Mouse (Mus musculus): ENCODE measurements around the gene Fbxw21. TPM values are rescaled to one million over a fixed set of nuclear protein-coding genes. Genes with fewer than 3 reads are reported as not detected.

Gene Fbxw21
- total RNA-seq, 2 experiments from 2014 or later: not detected

- intact Hi-C loops (cut with DNase I): no loop called here
- DNase-seq: peak; percentile 59 to 74
Measured at GRCm38 (mm10) chr9:109093786-109094552, 67.9 kb downstream of the Fbxw21 start.

- no peak for DNase-seq
- intact Hi-C loops (cut with DNase I): no loop called here
Measured at GRCm38 (mm10) chr9:109092799-109093198, 69.0 kb downstream of the Fbxw21 start.

GRCm38 (mm10) chr9:109091802-109092201 lies 70.0 kb downstream of the Fbxw21 start:
- intact Hi-C loops (cut with DNase I): no loop called here

GRCm38 (mm10) chr9:109090446-109090845 lies 71.4 kb downstream of the Fbxw21 start:
- intact Hi-C loops (cut with DNase I): no loop called here

More at GRCm38 (mm10) chr9:109091802-109092201, 70.0 kb downstream of the Fbxw21 start:
- DNase-seq: no peak

More at GRCm38 (mm10) chr9:109090446-109090845, 71.4 kb downstream of the Fbxw21 start:
- no peak for DNase-seq

Other genes starting within 250 kb of the Fbxw21 start
- gene Tmem89, start 247.4 kb downstream of the Fbxw21 start, total RNA-seq (2021): not detected
- 1,000 to 10,000 TPM; 1,923 to 1,927 TPM for gene Uqcrc1, start 225.4 kb downstream of the Fbxw21 start, total RNA-seq (2021)
- 1 to 10 TPM; 1.3 TPM for gene Col7a1, start 208.5 kb downstream of the Fbxw21 start, total RNA-seq (2021)
- not detected for gene Ucn2, start 176.0 kb downstream of the Fbxw21 start, total RNA-seq (2021)
- gene Pfkfb4, start 170.3 kb downstream of the Fbxw21 start, total RNA-seq (2021): 1 to 10 TPM; 2.4 TPM
- 10 to 100 TPM; 51.6 to 53.2 TPM for gene Shisa5, start 123.5 kb downstream of the Fbxw21 start, total RNA-seq (2021)
- gene Trex1, start 102.3 kb downstream of the Fbxw21 start, total RNA-seq (2021): 10 to 100 TPM in 1 of 2 experiments, 1 to 10 TPM in 1; 9.8 to 12.2 TPM
- 10 to 100 TPM in 1 of 2 experiments, 1 to 10 TPM in 1; 9.2 to 10.4 TPM for gene Atrip, start 87.9 kb downstream of the Fbxw21 start, total RNA-seq (2021)
- gene Ccdc51, start 79.5 kb downstream of the Fbxw21 start, total RNA-seq (2021): 10 to 100 TPM; 10.3 to 12.4 TPM
- 100 to 1,000 TPM; 272 to 274 TPM for gene Tma7, start 79.5 kb downstream of the Fbxw21 start, total RNA-seq (2021)
- gene Plxnb1, start 66.7 kb downstream of the Fbxw21 start, total RNA-seq (2021): 10 to 100 TPM; 23.8 to 28.3 TPM
- gene Fbxw13, start 33.9 kb upstream of the Fbxw21 start, total RNA-seq (2021): not detected
- gene Fbxw20, start 72.7 kb upstream of the Fbxw21 start, total RNA-seq (2021): not detected
- gene Fbxw14, start 125.6 kb upstream of the Fbxw21 start, total RNA-seq (2021): not detected
- gene Fbxw28, start 177.6 kb upstream of the Fbxw21 start, total RNA-seq (2021): not detected
- not detected for gene Fbxw22, start 242.3 kb upstream of the Fbxw21 start, total RNA-seq (2021)

Measured in heart, postnatal 10 days (tissue).